Mouse (Mus musculus) layer of hippocampus, postnatal 14 days (tissue): ENCODE results near the gene A430089I19Rik. TPM values are rescaled to one million over a fixed set of nuclear protein-coding genes. Genes with fewer than 3 reads are reported as not detected.
"Not testable (repeated sequence)": the region's sequence is repeated elsewhere in the genome, so short reads cannot be mapped to it uniquely, and the experiment has no call there.

Source experiments
- DNase-seq, 2 experiments: peaks; one replicate each; pipeline ENCODE4 v3.0.0; 2021 to 2022; ENCODE audit warnings: low spot score in 2 of 2, mixed read lengths in 1 of 2
- long read RNA-seq, 2 experiments: library from polyadenylated mRNA; stranded (forward); transcript quantifications; one replicate each; pipeline ENCODE4 v2.0.0; 2021
- total RNA-seq, 2 experiments: library from RNA; stranded (reverse); gene quantifications; 2 replicates each; pipeline ENCODE4 v1.2.3; 2021

A430089I19Rik gene
- total RNA-seq, result not detected
- long read RNA-seq, experiment 1, result 0 reads
- long read RNA-seq, experiment 2, result 0 reads

DNA sequence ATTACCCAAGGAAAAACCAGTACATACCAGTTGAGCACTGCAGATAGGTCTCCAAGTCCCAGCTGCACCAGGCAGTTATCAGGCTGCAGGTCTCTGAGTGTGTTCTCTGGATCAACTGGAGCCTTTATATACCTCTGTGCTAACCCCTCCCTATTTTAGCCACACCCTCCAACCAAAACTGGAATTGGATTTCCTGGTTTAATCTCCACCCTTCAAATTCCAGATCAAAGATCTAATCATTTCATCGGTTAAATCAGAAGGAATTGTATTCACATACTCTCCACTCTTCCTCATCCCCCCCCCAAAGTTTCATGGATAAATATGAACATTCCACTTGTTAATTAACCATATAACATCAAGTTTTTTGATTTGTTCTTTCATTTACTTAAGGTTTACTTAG lies at the start of gene A430089I19Rik:
A430089I19Rik (minus strand) TSS at position 101 of the 400 bp plus-strand sequence.
- DNase-seq, result not testable (repeated sequence)

DNA sequence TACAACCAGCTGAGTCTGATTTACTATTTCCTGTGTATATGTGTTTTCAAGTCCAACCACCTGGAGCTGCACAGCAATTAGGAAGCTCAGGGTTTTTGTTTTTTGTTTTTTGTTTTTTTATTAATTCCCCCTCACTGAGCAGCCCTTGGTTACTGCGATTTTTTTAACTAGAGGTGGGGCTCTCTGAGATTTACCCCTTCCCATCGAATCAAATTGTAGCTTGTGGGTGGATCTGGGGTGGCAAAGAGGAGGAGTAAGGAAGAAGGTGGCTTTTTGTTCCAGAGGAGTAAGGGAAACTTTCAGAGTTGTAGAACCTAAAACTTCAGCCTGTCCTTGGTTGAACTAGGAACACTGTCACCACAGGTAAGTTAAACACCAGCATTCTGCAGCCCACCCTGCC lies 32.9 kb upstream of the A430089I19Rik start, which contains the start of gene AA792892:
AA792892 (plus strand) TSS at position 301 of the 400 bp plus-strand sequence.
- DNase-seq, result not testable (repeated sequence)

DNA sequence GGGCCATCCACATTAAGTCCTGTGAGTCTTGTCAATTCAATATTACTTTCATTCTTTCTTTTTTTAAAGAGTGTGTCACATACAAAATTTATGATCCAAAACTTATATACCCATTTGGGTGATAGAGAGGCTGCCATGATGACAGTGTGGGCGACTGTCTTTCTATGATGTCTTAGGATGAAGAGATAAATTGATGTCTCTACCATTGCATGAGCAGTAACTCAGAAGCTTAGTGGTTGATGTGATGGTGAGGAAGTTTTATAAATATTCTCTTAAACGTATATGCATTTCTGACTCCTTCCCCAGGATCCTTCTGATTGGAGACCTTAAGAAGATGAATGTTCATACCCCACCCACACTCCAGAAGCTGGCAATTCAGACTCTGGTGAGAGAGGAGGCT lies 7.5 kb upstream of the A430089I19Rik start, which contains the start of gene Gm6502:
Gm6502 (plus strand) TSS at position 301 of the 400 bp plus-strand sequence.
- not testable (repeated sequence) for DNase-seq

Other genes starting within 250 kb of the A430089I19Rik start
- not detected for gene BC061212, start 236.3 kb downstream of the A430089I19Rik start, total RNA-seq
- not detected for gene Gm6351, start 230.4 kb downstream of the A430089I19Rik start, total RNA-seq
- not detected for gene Gm3106, start 88.8 kb downstream of the A430089I19Rik start, total RNA-seq
- not detected for gene Gm6502, start 7.6 kb upstream of the A430089I19Rik start, total RNA-seq
- not detected for gene AA792892, start 33.0 kb upstream of the A430089I19Rik start, total RNA-seq
- not detected for gene Gm7682, start 139.0 kb upstream of the A430089I19Rik start, total RNA-seq
- not detected for gene Gm3139, start 219.5 kb upstream of the A430089I19Rik start, total RNA-seq